Mouse (Mus musculus) ES-CJ7 (cell line): ENCODE data around the gene Timm29.
"Not testable (repeated sequence)": the region's sequence is repeated elsewhere in the genome, so short reads cannot be mapped to it uniquely, and the experiment has no call there.

Experiments used
- DNase-seq: peaks from one replicate; pipeline ENCODE4 v3.0.0; 2011; ENCODE audit warnings: low read depth, low spot score

Gene Timm29

DNA sequence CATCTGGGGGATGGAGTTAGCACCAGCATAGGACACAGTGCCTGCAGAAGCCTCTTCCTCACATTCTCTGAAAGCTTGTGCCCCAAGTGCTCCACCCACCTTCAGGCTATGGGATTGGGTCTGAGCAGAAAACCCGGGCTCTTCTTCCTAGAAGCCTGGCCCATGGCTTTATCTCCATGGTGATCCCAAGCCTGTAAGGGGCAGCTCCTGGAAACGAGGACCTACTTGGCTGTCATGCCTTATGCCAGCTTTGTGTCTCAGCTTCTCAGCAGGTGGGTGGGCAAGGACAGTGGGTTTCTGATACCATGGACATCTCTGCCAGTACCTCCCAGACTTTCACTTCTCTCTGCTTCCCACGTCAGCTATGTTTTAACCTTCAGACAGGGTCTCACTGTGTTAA is 14.3 kb upstream of the Timm29 start:
- DNase-seq: no peak

DNA sequence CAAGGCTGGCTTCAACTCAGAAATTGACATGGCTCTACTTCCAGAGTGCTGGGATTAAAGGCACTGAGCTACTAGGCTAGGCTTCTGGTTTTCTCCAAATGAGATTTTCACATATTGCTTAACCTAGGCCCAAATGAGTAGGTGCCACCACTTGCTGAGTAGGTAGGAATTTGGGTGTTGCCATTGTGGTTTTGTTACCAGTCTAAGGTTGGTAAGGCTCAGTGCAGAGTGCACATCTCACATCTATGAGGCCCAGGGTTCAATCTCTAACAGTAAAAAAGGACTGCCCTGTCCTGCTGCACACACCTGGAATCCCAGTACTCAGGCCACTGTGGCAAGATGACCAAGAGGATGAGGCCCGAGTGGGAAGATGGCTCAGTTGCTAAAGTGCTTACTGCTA is 7.1 kb upstream of the Timm29 start:
- no peak for DNase-seq

DNA sequence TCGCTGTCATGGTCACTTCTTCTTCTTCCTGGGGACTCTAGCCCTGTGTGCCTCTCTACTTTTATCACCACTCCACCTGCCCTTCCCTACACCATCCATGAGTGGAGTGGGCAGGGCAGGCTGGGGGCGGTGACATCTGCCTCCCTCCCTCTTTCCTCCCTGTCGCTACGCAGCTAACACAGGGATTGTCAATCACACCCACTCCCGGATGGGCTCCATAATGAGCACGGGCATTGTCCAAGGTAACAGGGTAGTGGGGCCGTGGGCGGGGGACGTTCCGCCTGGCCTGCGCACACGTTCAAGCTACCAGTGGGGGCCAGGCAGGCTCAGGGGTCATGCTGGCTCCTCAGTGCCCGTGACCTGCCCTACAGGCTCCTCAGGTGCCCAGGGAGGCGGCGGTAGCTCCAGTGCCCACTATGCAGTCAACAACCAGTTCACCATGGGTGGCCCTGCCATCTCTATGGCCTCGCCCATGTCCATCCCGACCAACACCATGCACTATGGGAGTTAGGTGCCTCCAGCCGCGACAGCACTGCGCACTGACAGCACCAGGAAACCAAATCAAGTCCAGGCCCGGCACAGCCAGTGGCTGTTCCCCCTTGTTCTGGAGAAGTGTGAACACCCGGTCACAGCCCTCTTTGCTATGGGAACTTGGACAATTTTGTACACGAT is 4.7 kb upstream of the Timm29 start:
- DNase-seq: no peak

DNA sequence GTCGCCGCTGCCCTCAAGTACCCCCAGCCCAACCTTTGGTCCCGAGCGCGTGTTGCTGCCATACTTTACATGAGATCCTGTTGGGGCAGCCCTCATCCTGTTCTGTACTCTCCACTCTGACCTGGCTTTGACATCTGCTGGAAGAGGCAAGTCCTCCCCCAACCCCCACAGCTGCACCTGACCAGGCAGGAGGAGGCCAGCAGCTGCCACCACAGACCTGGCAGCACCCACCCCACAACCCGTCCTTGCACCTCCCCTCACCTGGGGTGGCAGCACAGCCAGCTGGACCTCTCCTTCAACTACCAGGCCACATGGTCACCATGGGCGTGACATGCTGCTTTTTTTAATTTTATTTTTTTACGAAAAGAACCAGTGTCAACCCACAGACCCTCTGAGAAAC is 4.2 kb upstream of the Timm29 start:
- no peak for DNase-seq

DNA sequence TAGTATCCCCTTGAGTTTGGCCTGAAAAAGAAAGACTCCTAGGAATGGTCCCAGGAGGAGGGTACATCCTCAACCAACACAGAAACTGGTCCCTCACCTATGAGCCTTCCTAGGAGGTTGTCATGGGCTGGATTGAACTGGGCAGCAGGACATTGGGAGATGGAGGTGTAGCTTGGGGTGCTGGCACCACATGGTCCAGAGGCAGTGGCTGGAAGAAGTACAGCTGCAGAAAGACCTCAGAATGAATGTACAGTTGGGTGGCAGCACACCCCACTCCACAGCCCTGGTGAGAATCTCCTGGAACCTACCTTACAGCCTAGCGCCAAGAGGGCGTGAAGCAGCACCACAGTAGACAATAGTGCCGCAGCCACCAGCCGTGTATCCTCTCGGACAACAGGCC is 3.0 kb upstream of the Timm29 start:
- no peak for DNase-seq

DNA sequence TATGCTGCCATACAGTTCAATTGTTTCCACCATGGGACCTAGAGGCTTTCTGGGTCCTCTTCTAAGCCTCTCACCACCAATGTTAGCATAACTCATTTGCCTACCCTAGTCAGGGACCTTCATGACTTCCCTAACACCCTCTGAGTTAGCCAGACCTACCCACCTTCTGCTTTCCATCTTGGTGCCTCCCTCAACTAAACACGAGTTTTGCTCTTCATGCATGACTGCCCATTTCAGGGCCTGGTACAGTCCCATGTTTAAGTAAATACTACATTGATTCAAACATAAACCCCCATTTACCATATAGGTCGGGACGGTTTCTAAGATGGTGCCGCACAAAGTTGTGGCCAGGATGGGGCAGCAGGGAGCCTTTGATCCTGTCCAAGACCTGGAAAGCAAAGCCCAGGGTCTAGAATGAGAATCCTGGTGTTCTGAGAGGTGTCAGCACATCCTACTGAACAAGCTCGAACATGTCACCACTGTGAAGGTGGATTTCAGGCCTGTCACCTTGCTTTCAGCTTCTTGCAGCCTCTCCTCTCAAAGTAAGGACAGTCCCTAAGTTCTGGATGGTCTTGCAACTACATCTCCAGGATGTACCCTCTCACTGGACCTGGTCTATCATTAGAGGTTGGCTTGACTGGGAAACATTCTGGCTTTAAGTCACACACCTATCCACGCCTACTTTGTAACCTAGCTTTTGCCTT is 1.2 kb upstream of the Timm29 start:
- DNase-seq: no peak

DNA sequence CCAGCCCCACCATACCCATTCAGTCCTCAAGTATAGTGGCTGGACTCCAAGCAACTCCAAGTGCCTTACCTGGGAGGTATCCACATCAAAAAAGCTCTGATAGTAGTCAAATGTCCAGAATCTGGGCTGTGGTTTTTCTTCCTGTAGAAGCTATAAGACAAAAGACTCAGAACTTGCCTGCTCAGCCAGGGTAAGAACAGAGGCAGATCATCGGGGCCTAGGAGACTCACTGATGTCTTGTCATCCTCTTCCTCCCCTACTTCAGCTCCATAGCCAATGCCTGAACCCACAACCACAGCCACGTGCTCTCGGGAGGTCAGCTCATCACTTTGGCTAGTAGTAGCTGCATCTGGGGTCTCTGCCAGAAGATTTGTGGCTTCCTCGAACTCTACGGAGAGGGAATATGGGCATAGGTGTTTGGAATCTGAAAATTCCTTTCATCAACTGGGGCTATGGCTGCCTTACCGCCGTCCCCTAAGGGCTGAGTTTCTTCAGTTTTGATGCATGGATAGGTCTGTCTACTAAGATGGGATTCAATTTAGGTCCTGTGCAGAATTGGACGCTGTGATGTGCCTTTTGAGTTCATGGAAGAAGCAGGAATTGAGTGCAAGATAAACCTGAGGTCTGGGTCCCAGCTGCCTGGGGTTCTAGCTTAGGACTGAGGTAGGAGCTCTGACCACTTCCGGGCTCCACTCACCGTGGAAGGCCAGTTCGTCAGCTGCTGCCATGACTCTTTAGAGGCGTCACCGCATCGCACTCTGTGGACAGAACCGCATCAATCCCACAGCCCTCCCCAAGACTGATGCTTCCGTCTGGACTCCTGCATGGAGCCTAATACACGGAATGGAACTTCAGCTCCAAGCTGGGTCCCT is 455 bp upstream of the Timm29 start:
- no peak for DNase-seq

DNA sequence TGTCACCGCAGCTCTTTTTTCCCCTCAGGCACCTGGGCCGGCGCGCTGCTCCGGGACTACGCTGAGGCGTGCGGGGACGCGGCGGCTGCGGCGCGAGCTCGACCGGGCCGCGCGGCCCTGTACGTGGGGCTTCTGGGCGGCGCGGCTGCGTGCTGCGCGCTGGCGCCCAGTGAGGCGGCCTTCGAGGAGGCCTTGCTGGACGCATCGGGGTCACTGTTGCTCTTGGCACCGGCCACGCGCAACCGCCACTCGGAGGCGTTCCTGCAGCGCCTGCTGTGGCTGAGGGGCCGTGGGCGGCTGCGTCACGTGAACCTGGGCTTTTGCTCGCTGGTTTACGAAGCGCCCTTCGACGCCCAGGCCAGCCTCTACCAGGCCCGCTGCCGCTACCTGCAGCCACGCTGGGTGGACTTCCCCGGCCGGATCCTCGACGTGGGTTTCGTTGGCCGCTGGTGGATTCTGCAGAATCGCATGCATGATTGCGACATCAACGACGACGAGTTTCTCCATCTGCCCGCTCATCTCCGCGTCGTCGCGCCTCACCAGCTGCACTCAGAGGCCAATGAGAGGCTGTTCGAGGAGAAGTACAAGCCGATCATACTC is 700 bp downstream of the Timm29 start:
- no peak for DNase-seq

DNA sequence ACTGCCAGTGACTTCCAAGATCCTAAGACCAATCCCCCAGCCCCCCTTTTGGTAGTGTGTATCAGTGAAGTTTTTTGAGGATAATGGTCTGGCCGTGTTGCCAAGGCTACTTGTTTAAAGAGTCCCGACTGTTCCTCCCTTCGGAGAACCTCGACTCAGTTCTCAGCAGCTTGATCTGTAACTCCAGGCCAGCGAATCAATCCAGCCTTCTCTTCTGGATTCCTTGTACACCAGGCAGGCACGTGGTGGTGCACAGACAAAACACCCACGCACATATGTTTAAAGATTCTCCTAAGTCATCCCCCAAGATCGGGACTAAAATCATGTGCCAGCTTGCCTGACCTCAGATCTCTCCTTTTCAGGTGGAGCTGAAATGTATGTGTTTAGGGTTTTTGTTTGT is 1.8 kb downstream of the Timm29 start:
- DNase-seq: not testable (repeated sequence)

DNA sequence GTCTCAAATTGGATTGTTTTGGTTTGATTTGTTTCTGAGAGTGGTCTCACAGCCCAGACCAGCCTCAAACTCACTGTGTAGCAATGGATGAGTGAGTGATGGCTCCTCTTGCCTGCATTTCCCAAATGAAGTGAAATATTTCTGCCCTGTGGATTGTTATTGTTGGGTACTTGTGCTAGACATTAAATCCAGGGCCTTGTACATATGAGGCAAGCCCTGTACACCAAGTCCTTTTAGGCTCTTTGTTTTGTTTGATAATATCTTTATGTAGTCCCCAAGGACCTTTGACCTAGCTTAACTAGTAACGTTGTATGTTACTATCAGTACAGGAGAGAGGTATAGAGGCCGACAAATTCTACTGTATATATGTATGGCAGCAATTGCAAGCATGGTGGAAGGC is 2.3 kb downstream of the Timm29 start:
- no peak for DNase-seq

DNA sequence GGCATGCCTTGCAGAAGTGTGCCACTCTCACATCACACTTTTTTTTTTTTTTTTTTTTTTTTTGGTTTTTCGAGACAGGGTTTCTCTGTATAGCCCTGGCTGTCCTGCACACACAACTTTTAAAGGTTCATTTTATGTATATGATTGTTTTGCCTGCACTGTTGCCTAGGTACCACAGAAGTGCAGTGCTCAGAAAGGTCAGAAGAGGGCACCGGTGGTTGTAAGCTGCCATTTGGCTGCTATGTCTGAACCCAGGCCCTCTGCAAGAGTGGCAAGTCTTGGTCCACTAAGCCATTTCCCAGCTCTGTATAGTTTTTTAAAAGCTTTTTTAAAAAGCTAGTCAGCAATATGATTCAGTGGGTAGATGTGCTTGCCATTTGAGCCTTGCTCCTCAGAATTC is 5.7 kb downstream of the Timm29 start:
- DNase-seq: peak; percentile 62

DNA sequence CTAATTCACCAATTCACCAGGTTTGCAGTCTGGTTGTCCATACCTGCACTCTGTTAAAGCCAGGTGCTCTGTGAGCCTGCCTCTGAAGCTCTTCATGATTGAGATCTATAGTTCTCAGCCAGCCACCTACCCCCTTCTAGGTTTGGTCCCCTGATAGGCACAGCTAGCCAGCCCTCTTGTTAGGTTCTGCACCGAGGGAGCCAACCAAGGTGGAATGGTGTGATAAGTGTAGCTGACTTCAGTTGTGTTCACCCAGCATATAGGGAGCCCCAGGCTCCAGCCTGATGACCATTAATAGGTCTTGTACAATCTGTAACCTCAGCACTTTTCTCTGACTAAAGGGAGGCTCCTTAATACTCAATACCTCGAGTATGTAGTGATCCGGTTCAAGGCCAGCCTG is 7.7 kb downstream of the Timm29 start:
- no peak for DNase-seq

DNA sequence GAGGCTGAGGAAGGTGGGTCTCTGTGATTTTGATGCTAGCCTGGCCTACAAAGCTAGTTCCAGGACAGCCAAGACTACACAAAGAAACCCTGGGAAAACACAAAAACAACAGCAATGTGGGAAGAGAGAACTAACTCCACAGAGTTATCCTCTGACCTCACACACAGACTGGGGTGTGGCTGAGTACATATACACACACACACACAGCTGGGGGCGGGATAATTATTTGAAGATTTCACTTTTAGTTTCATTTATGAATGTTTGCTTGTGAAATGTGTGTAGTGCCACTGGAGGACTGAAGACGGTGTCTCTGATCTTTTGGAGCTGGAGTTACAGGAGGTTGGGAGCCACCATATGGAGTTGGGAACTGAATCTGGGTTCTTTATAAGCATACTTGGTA is 8.6 kb downstream of the Timm29 start:
- DNase-seq: no peak

DNA sequence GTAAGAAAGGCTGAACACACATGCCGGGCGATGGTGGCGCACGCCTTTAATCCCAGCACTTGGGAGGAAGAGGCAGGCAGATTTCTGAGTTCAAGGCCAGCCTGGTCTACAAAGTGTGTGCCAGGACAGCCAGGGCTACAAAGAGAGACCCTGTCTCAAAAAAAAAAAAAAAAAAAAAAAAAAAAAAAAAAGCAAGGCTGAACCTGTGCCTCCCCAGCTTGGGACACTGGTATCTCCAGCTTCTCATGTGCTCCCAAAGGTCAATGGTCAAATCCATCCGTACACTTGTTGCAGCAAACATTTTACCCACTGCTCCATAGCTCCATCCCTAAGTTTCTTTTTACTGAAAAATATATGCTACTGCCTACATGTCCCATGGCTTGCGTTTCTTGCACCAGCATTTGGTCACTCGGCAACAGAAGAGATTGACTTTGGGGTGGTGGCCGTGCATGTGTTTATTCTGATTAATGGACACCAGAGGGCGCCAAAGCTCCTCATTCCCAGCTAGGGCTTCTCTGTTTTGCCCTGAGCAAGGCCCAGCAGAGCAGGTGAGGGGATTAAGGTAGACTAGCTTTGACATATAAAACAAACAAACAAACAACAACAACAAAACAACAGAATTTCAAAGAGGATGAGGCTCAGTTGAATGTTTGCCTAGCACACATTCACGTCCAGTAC is 9.3 kb downstream of the Timm29 start:
- peak; percentile 86 for DNase-seq

DNA sequence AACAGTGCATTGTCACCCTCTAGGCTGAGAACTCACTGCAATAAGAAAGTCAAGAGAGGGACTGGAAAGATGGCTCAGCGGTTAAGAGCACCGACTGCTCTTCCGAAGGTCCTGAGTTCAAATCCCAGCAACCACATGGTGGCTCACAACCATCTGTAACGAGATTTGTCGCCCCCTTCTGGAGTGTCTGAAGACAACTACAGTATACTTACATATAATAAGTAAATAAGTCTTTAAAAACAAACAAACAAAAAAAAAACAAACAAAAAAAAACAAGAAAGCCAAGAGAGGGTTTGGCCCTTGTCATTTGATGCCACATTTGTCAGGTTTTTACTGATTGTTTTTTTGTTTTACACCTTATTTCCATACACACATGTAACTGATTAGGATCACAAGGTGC is 11.6 kb downstream of the Timm29 start:
- no peak for DNase-seq

DNA sequence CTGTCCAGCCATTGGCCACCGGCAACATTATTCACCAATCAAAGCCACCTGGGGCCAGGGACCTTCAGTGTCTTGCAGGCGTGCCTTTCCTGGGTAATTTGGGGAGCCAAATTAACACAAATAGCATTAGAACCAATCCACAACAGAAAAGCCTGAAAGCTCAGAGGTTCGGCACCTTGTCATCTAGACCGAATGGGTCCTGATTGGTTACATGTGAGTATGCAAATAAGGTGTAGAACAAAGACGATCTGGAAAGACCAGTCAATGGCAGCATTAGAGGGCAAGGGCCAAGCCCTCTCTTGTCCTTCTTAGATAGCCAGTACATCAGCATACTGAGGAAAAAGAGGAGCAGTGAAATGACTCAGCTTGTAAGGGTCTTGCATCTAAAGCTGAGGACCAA is 13.3 kb downstream of the Timm29 start:
- DNase-seq: peak; percentile 53

DNA sequence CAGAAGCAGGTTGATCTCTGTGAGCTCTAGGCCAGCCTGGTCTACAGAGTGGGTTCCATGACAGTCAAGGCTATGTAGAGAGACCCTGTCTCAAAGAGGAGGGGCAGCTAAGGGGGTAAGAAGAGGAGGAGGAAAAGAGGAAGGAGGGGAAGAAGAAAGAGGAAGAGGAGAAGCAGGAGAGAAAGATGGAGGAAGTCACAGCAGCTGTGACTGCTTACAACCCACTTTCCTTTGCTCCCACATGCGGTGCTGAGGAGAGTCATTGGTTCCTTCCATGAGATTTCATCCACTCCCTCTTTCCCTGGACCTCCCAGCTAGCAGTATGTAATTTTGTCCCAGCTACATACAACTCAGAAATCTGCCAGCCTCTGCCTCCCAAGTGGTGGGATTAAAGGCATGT is 14.1 kb downstream of the Timm29 start:
- DNase-seq: no peak

DNA sequence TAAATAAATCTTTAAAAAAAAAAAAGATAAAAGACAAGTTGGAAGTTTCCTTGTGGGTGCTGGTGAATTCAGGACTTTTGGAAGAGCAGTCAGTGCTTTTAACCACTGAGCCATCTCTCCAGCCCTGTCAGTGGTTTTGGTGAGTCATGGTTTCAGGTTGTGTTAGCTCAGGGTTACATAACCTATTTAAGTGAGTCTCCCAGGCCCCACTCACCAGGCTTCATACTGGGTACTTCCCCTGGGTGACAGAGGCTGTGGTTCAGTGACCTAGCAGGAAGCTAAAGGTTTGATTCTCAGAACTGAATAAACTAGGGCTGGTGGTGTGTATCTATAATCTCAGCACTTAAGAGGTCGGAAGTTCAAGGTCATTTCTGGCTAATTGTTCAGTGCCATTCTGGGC is 17.3 kb downstream of the Timm29 start:
- no peak for DNase-seq

DNA sequence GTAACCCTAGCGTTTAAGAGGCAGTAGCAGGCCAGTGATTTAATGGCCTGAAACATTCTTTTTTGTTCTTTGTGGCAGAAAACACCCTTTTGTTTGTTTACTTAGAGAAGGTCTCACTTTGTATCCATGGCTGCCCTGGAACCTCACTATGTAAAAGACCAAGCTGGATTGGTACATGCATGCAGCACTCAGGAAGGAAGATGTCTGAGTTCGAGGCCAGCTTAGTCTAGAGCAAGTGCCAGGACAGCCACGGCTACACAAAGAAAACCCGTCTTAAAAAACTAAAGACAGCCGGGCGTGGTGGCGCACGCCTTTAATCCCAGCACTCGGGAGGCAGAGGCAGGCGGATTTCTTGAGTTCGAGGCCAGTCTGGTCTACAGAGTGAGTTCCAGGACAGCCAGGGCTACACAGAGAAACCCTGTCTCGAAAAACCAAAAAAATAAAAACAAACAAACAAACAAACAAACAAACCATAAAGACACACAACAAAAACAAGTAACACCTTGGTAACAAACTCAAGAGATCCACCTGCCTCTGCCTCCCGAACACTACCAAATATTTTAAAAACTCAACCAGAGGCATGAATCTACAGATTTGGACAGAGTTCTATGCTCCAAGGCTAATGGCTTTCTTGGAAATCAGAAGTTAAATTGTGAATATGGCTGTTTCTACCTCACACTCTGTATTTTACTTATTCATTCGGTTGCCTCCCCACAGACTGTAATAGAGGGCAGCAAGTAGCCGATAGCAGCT is 22.5 kb downstream of the Timm29 start:
- peak; percentile 55 for DNase-seq

DNA sequence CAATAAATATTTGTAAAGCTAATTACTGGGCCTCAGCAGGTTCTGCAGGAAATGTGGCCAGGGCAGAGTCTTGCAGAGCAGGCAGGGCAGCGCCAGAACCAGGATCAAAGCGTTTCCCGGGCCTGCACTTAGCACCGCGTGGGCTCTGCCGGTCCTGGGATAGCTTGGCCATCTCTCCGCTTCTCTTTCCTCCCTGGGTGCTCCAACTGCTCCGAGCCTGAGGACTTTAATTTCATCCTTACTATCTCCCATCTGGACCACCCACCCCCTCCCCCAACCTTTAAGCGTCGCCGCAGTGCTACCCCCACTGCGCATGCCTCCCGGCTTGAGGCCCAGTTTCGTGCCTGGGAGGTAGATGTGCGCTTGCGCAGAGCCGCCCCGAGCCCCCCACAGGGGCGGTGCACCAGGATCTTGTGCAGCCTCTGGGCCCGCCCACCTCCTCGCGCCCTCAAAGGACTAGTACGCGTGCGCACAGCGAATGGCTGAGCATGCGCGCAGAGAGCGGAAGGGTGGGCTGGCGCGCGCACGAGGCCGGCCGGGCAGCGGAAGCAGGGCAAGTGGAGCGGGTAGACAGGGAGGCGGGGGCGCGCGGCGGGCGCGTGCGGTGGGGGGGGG is 23.2 kb downstream of the Timm29 start, which contains the start of gene Smarca4:
TSS of gene Smarca4 (plus strand) at position 553 of the 615 bp plus-strand sequence.
- peak; percentile 99 for DNase-seq
